Mouse (Mus musculus): ENCODE results near the gene Adcy2.

DNA sequence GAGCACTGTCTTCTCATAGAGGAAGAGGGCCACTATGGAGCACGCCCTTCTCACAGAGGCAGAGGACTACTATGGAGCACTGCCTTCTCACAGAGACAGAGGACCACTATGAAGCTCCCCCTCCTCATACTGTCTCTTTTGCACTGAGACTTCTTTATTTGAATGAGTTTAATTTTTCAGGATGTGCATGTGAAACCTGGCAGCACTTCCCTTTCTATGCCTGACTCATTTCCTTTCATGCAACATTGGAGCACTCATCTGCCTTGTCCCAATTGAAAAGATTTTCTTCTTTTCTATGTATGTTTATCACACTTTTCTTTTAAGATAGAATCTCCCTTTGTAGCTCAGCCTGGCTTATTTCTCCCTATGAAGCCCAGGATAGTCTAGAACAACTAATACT lies 96.6 kb downstream of the Adcy2 start:
- TF ChIP-seq CTCF (IDR thresholded peaks at IDR 0.05; ENCODE audit: low read depth) (no peak), EP300 (IDR thresholded peaks at IDR 0.05; ENCODE audit: low read depth) (no peak)

All from liver, embryonic 14.5 days (tissue).